22 mouse cellular contexts compared by ENCODE assay signal in genomic region chr16:9618206-9618605, GRCm38 (mm10).
"Had no signal": no experiment of that assay in that cellular context is flagged by ENCODE, and none has a peak within 500 bp of the region (broad histone marks: within the 10 kb centered on the region; RNA-seq: fewer than 3 reads in every experiment).

No protein-coding gene starts in this region.

- H3K36me3 ChIP-seq: limb, embryonic 10.5 days; limb, embryonic 13.5 days; liver, embryonic 12.5 days; liver, embryonic 15.5 days; lung, embryonic 15.5 days; midbrain, embryonic 12.5 days; neural tube, embryonic 12.5 days; neural tube, embryonic 15.5 days; stomach, embryonic 15.5 days had no signal

- H3K27me3 ChIP-seq: limb, embryonic 13.5 days; liver, embryonic 12.5 days; liver, embryonic 15.5 days; lung, embryonic 15.5 days; megakaryocyte, embryonic 14.5 days; midbrain, embryonic 12.5 days; neural tube, embryonic 12.5 days; neural tube, embryonic 15.5 days; stomach, embryonic 15.5 days had no signal

- H3K4me3 ChIP-seq: limb, embryonic 10.5 days; limb, embryonic 13.5 days; liver, embryonic 12.5 days; liver, embryonic 15.5 days; lung, embryonic 15.5 days; megakaryocyte, embryonic 14.5 days; midbrain, embryonic 12.5 days; neural tube, embryonic 12.5 days; neural tube, embryonic 15.5 days; stomach, embryonic 15.5 days had no signal

- H3K4me1 ChIP-seq: limb, embryonic 10.5 days; limb, embryonic 13.5 days; liver, embryonic 12.5 days; liver, embryonic 15.5 days; lung, embryonic 15.5 days; megakaryocyte, embryonic 14.5 days; midbrain, embryonic 12.5 days; neural tube, embryonic 12.5 days; neural tube, embryonic 15.5 days; stomach, embryonic 15.5 days had no signal

- H3K27ac ChIP-seq: limb, embryonic 10.5 days; limb, embryonic 13.5 days; liver, embryonic 12.5 days; liver, embryonic 15.5 days; lung, embryonic 15.5 days; midbrain, embryonic 12.5 days; neural tube, embryonic 12.5 days; neural tube, embryonic 15.5 days; stomach, embryonic 15.5 days had no signal

- H3K4me2 ChIP-seq: limb, embryonic 13.5 days; liver, embryonic 12.5 days; liver, embryonic 15.5 days; lung, embryonic 15.5 days; midbrain, embryonic 12.5 days; neural tube, embryonic 12.5 days; neural tube, embryonic 15.5 days; stomach, embryonic 15.5 days had no signal

- H3K9ac ChIP-seq: limb, embryonic 13.5 days; liver, embryonic 12.5 days; liver, embryonic 15.5 days; lung, embryonic 15.5 days; midbrain, embryonic 12.5 days; neural tube, embryonic 12.5 days; neural tube, embryonic 15.5 days; stomach, embryonic 15.5 days had no signal

- H3K9me3 ChIP-seq: limb, embryonic 10.5 days; limb, embryonic 13.5 days; liver, embryonic 12.5 days; liver, embryonic 15.5 days; lung, embryonic 15.5 days; midbrain, embryonic 12.5 days; neural tube, embryonic 12.5 days; neural tube, embryonic 15.5 days; stomach, embryonic 15.5 days had no signal

- DNase-seq: kidney, adult 18-20 months; kidney, adult 9 months; kidney, postnatal 14 days; kidney, postnatal 4 days; liver; lung, adult 18-20 months; lung, postnatal 10 days; lung, postnatal 36 days; retina, postnatal 1 day; right cerebral cortex, postnatal 25 days; spleen, adult 18-20 months; thymus, postnatal 36 days had no signal

- ATAC-seq: liver, embryonic 12.5 days had no signal
